Mouse (Mus musculus) heart, adult 2 months (tissue): ENCODE data around the gene Ttc28.

ENCODE experiments used
- CTCF ChIP-seq: fragments of 200-600 bp; IDR thresholded peaks from 2 replicates; pipeline ENCODE4 v1.8.1; 2022; ENCODE audit warnings: antibody characterized with exemption, mild to moderate bottlenecking, moderate library complexity
- EP300 ChIP-seq: fragments of 200-500 bp; IDR thresholded peaks from 2 replicates; pipeline ENCODE4 v1.6.1; 2011; ENCODE audit warnings: low read depth, low read length, control low read depth; ENCODE audit not compliant: insufficient read depth
- POLR2A ChIP-seq: fragments of 200-500 bp; IDR thresholded peaks from 2 replicates; pipeline ENCODE4 v1.6.1; 2011; ENCODE audit warnings: mild to moderate bottlenecking, low read depth, low read length, control low read depth; ENCODE audit not compliant: insufficient read depth

GRCm38 (mm10) chr5:111331099-111331435, 451.5 kb downstream of the Ttc28 start:
- no peak for TF ChIP-seq CTCF
- no peak for TF ChIP-seq EP300
- no peak for TF ChIP-seq POLR2A
